Mouse (Mus musculus) brain, embryonic 14.5 days (tissue): ENCODE data around the gene Pnkp.

Source experiments
- CTCF ChIP-seq: fragments of 200-500 bp; IDR thresholded peaks from 2 replicates; pipeline ENCODE4 v1.5.1; 2012; ENCODE audit warnings: inconsistent platforms, mild to moderate bottlenecking, moderate library complexity, borderline replicate concordance; ENCODE audit not compliant: insufficient read depth, insufficient read length; ENCODE audit errors: extremely low read depth
- POLR2A ChIP-seq: fragments of 200-500 bp; IDR thresholded peaks from 2 replicates; pipeline ENCODE4 v1.6.1; 2012; ENCODE audit warnings: mild to moderate bottlenecking, inconsistent platforms, borderline replicate concordance; ENCODE audit not compliant: poor library complexity, insufficient read depth, insufficient read length, severe bottlenecking; ENCODE audit errors: extremely low read depth

DNA sequence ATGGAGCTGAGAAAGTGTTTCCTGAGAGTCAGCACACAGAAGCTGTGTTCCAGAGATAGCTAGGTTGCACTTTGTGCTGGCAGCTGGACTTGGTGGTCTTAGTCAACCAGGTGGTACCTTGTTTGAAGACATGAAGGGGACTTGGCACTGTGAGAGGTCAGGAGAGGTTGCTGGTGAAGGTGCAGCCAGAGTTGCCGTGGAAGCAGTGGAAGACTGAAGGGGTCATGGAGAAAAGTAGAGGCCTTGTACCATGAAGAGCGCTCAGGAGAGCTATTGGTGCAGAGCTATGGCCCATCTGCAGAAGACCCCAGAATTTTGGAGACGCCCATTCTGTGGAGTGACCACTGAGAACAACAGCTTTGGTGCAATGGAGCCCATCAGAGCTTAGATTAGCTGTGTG is 47.5 kb upstream of the Pnkp start:
- TF ChIP-seq CTCF (no peak), POLR2A (no peak)
